Mouse (Mus musculus) liver, postnatal 0 days (tissue): ENCODE measurements around the gene Sumo1. TPM values are rescaled to one million over a fixed set of nuclear protein-coding genes. Genes with fewer than 3 reads are reported as not detected.

Source experiments
- ATAC-seq: fragments of 200-750 bp; cut with Nextera tagmentation; 2 replicates; pipeline ENCODE4 v1.8.0; 2017; ENCODE audit warnings: mild to moderate bottlenecking, moderate library complexity
- DNase-seq: peaks from one replicate; pipeline ENCODE4 v3.0.0-alpha.2; 2016
- H3K27ac ChIP-seq: fragments of 300-500 bp; sonication (generic); 2 replicates; pipeline ENCODE4 v1.5.1; 2014; ENCODE audit warnings: antibody characterized with exemption, moderate library complexity, mild to moderate bottlenecking, low read depth
- H3K27me3 ChIP-seq: fragments of 300-500 bp; sonication (generic); 2 replicates; pipeline ENCODE4 v1.6.1; 2014; ENCODE audit warnings: low read length, control low read depth, mixed read lengths; ENCODE audit not compliant: insufficient read depth
- H3K36me3 ChIP-seq: fragments of 300-500 bp; sonication (generic); replicated peaks from 2 replicates; pipeline ENCODE4 v1.6.1; 2014; ENCODE audit warnings: mild to moderate bottlenecking, control low read depth, low read length, moderate library complexity, mixed read lengths; ENCODE audit not compliant: insufficient read depth
- H3K4me1 ChIP-seq: fragments of 300-500 bp; sonication (generic); 2 replicates; pipeline ENCODE4 v1.6.1; 2014; ENCODE audit warnings: antibody characterized with exemption, mild to moderate bottlenecking, control low read depth; ENCODE audit not compliant: insufficient read depth
- H3K4me2 ChIP-seq: fragments of 300-500 bp; sonication (generic); 2 replicates; pipeline ENCODE4 v1.6.1; 2014; ENCODE audit warnings: low read depth, mild to moderate bottlenecking, low read length, moderate library complexity, mixed read lengths
- H3K4me3 ChIP-seq: fragments of 300-500 bp; sonication (generic); 2 replicates; pipeline ENCODE4 v1.5.1; 2014; ENCODE audit warnings: low read depth, low read length
- H3K9ac ChIP-seq: fragments of 300-500 bp; sonication (generic); replicated peaks from 2 replicates; pipeline ENCODE4 v1.6.1; 2014; ENCODE audit warnings: mild to moderate bottlenecking, moderate library complexity
- H3K9me3 ChIP-seq: fragments of 300-500 bp; sonication (generic); 2 replicates; pipeline ENCODE4 v1.6.1; 2016; ENCODE audit warnings: mild to moderate bottlenecking, control low read depth, low read length, mixed read lengths
- CTCF ChIP-seq: sonication (generic); IDR thresholded peaks from 2 replicates; pipeline ENCODE4 v1.5.1; 2016; ENCODE audit warnings: antibody characterized with exemption, low read depth
- EP300 ChIP-seq: IDR thresholded peaks from 2 replicates; pipeline ENCODE4 v1.6.1; 2016; ENCODE audit warnings: antibody characterized with exemption, low read depth, mild to moderate bottlenecking
- WGBS: fragments of 180-500 bp; shearing (Covaris S2); extraction: QIAGEN DNeasy Blood & Tissue Kit; methylation state at CpG from one replicate; pipeline ENCODE4 v1.1.7; 2014; ENCODE audit not compliant: insufficient replicate concordance; 5-methylcytosine and 5-hydroxymethylcytosine counted together
- polyA plus RNA-seq: library from polyadenylated mRNA; unstranded; fragments of >200 nt; fragmentation: Nextera tagmentation; extraction: Ambion mirVana; gene quantifications from 2 replicates; pipeline ENCODE4 v1.2.1, GENCODE M21; 2015

Gene Sumo1
- polyA plus RNA-seq, 1 experiment from 2014 or later: 97.3 TPM

GRCm38 (mm10) chr1:59629194-59629593, 41.4 kb downstream of the Sumo1 start:
- no peaks in the 10 kb centered on the region for H3K9me3 ChIP-seq
- TF ChIP-seq CTCF: no peak
- TF ChIP-seq EP300: no peak
- 41% methylated on average over 6 of the region's 6 CpGs for WGBS
- H3K4me1 ChIP-seq: peaks cover 3% of the 10 kb centered on the region; the same call in 1 of the 2 replicates
- H3K4me3 ChIP-seq: no peak overlapping the region
- no peak overlapping the region for H3K4me2 ChIP-seq
- H3K9ac ChIP-seq: no peak overlapping the region
- H3K27ac ChIP-seq: no peak overlapping the region
- no peak for ATAC-seq
- H3K27me3 ChIP-seq: no peaks in the 10 kb centered on the region
- DNase-seq: no peak
- no peaks in the 10 kb centered on the region for H3K36me3 ChIP-seq

DNA sequence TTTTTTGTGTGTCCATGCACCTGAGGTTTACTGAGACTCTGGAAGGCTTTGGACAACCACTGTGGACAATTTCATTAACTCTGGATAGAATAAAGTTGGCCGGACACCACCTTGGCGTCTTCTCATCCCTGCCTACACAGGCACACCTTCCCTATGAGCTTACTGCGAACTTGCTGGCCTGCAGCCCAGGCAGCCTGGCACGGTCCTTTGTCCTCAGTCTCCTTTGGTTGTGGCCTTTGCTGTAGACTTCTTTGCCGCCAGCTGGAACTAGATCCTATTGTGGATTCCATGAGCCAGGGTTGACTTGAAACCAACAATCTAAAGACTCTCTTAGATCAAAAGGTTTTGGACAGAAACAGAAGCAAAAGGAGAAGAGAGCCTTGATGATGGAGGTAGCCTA, 45.2 kb downstream of the Sumo1 start:
- ATAC-seq (no peak), DNase-seq (no peak)
- H3K27ac ChIP-seq: no peak overlapping the region
- WGBS: 75% methylated on average over 5 of the region's 5 CpGs
- H3K27me3 ChIP-seq: no peaks in the 10 kb centered on the region
- no peaks in the 10 kb centered on the region for H3K36me3 ChIP-seq
- no peak overlapping the region for H3K4me2 ChIP-seq
- TF ChIP-seq CTCF: no peak
- H3K9ac ChIP-seq: no peak overlapping the region
- H3K4me1 ChIP-seq: peaks cover 3% of the 10 kb centered on the region; the same call in 1 of the 2 replicates
- H3K4me3 ChIP-seq: no peak overlapping the region
- no peaks in the 10 kb centered on the region for H3K9me3 ChIP-seq

- ATAC-seq: peak; percentile 75
- peak; percentile 80 for DNase-seq
- Histone ChIP-seq H3K36me3 (no peaks in the 10 kb centered on the region), H3K4me3 (no peak overlapping the region), H3K9me3 (no peaks in the 10 kb centered on the region), H3K27me3 (no peaks in the 10 kb centered on the region), H3K4me2 (no peak overlapping the region), H3K9ac (no peak overlapping the region), H3K4me1 (no peaks in the 10 kb centered on the region), H3K27ac (no peak overlapping the region)
- 24% methylated on average over 5 of the region's 5 CpGs for WGBS
- peak; percentile 97 for TF ChIP-seq CTCF
- TF ChIP-seq EP300: no peak
Observed at GRCm38 (mm10) chr1:59623325-59624017, 47.2 kb downstream of the Sumo1 start.

- no peak overlapping the region for H3K9ac ChIP-seq
- ATAC-seq (no peak), DNase-seq (no peak)
- 75% methylated on average over 10 of the region's 10 CpGs for WGBS
- H3K9me3 ChIP-seq: no peaks in the 10 kb centered on the region
- no peaks in the 10 kb centered on the region for H3K27me3 ChIP-seq
- no peaks in the 10 kb centered on the region for H3K4me1 ChIP-seq
- H3K4me2 ChIP-seq: no peak overlapping the region
- H3K27ac ChIP-seq: no peak overlapping the region
- H3K36me3 ChIP-seq: no peaks in the 10 kb centered on the region
- H3K4me3 ChIP-seq: no peak overlapping the region
- no peak for TF ChIP-seq CTCF
- no peak for TF ChIP-seq EP300
Observed at GRCm38 (mm10) chr1:59619201-59619600, 51.4 kb downstream of the Sumo1 start.

DNA sequence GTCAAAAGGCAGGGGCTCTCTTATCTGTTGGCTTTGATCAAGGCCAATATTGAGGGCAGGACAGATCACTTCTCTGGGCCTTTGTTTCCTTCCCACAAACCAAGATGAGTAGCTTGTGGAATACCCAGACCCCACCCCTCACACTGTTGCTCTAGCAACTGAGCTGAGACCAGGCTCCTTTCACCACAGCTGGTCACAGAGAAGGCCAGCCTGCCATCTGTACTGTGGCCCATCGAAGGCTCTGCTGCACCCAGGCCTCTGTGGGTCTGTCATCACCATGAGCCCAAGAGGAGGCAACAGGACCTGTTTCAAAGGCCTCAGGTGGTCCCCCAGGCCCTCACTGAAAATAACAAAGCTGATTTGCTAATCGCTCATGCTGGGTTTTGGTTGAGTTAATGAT, 55.6 kb downstream of the Sumo1 start:
- TF ChIP-seq CTCF (no peak), EP300 (no peak)
- DNase-seq (no peak), ATAC-seq (no peak)
- 78% methylated on average over 2 of the region's 2 CpGs for WGBS
- Histone ChIP-seq H3K9me3 (no peaks in the 10 kb centered on the region), H3K36me3 (no peaks in the 10 kb centered on the region), H3K4me2 (no peak overlapping the region), H3K4me3 (no peak overlapping the region), H3K9ac (no peak overlapping the region), H3K4me1 (no peaks in the 10 kb centered on the region), H3K27me3 (no peaks in the 10 kb centered on the region), H3K27ac (no peak overlapping the region)

GRCm38 (mm10) chr1:59613795-59614194, 56.8 kb downstream of the Sumo1 start:
- 47% methylated on average over 6 of the region's 6 CpGs for WGBS
- no peak overlapping the region for H3K27ac ChIP-seq
- H3K9me3 ChIP-seq: no peaks in the 10 kb centered on the region
- no peak overlapping the region for H3K4me3 ChIP-seq
- H3K4me2 ChIP-seq: no peak overlapping the region
- DNase-seq: peak; percentile 77
- H3K27me3 ChIP-seq: no peaks in the 10 kb centered on the region
- TF ChIP-seq EP300: no peak
- TF ChIP-seq CTCF: peak; percentile 74
- no peak overlapping the region for H3K9ac ChIP-seq
- ATAC-seq: peak; percentile 54
- no peaks in the 10 kb centered on the region for H3K36me3 ChIP-seq
- H3K4me1 ChIP-seq: no peaks in the 10 kb centered on the region
